Mouse (Mus musculus) C2C12 (cell line): ENCODE data around the gene Bco2.

Experiments
- CEBPB ChIP-seq: IDR thresholded peaks from one replicate; pipeline ENCODE4 v1.6.1; 2011; ENCODE audit warnings: low read depth, mild to moderate bottlenecking, control low read depth, moderate library complexity
- CTCF ChIP-seq: IDR thresholded peaks from one replicate; pipeline ENCODE4 v1.5.1; 2011; ENCODE audit not compliant: control insufficient read depth, insufficient read depth, insufficient read length

DNA sequence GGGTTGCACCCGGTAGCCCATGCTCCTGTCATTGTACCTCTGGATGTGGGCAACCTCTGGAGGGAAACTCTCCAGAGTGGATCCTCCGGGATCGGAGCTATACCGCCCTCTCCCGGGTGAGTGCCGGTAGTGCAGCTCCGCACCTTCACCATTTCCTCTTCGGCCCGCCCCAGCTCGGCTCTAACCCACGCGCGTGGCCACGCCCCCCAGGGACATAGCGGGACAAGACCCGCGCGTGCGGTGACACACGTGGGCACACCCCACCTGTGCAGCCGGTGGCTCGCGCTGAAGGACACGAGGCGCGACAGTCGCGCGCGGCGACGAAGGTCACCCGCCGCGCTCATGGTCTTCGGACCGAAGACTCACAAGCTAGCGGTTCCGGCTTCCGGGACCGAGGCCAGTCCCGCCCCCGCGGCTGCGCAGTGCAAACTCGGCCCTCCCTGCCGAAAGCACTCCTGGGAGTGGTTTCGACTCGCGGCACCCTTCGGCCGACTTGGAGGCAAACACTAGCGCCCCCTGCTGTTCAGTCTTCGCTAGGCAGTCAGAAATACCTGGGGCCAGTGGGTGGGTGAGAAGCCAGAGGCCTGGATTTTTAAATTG, 26.6 kb downstream of the Bco2 start, which contains the start of gene Pts:
- TF ChIP-seq CTCF (peak; percentile 84), CEBPB (no peak)
